ENCODE assay signal across 21 mouse cellular contexts in the genomic region with DNA sequence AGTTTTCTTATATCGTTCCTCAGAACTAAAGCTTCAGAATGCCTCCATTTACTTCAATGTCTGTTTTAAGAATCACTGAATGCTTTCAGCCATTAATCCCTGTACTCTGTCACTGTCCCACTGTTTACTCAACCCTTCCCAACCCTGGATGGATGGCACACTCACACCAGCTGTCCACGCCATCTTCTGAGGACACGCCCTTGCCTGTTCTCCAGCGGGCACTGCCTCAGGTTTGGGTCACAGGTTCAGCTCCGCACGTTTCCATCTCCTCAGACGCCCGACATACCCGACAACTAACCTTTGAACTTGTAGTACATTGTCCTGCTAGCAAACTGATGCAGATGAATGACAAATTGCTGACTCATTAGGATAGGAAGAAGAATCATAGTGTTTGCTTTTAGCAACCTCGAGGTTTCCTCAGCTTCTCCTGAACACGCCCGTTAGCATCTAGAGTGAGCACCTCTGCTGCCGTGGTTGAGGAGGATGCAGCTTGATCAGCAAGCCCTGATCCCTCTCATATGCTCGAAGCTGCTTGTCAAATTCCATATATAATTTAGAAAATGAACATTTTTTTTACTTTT.
DNase-seq lines count a peak whose midpoint lies in the region; ATAC-seq and TF ChIP-seq lines count a peak whose summit lies in the region.
"Had no signal": no experiment of that assay in that cellular context is flagged by ENCODE, and none has a peak within 500 bp of the region (broad histone marks: within the 10 kb centered on the region; RNA-seq: fewer than 3 reads in every experiment).

No protein-coding gene starts in this region.

- WGBS in kidney, adult 2 months, result 48% methylated on average over 14 of the region's 14 CpGs
- WGBS in small intestine, adult 2 months, result 33% methylated on average over 14 of the region's 14 CpGs
- 69% methylated on average over 14 of the region's 14 CpGs for WGBS in hindbrain, embryonic 12.5 days

- H3K9ac ChIP-seq in hindbrain, embryonic 12.5 days, result no peak overlapping the region
- H3K9ac ChIP-seq: embryonic facial prominence, embryonic 15.5 days; heart, embryonic 13.5 days; limb, embryonic 13.5 days; neural tube, embryonic 15.5 days had no signal

- TF ChIP-seq POLR2A in kidney, adult 2 months (IDR thresholded peaks at IDR 0.05; ENCODE audit: low read depth, low read length), result no peak
- TF ChIP-seq POLR2A in small intestine, adult 2 months (IDR thresholded peaks at IDR 0.05; ENCODE audit: low read depth, low read length), result no peak

- no peaks in the 10 kb centered on the region for H3K36me3 ChIP-seq in kidney, adult 2 months (ENCODE audit: control insufficient read depth, insufficient read depth, low read length)
- H3K36me3 ChIP-seq in small intestine, adult 2 months (ENCODE audit: control insufficient read depth, insufficient read depth, low read length), result no peaks in the 10 kb centered on the region
- no peaks in the 10 kb centered on the region for H3K36me3 ChIP-seq in hindbrain, embryonic 12.5 days
- H3K36me3 ChIP-seq: embryonic facial prominence, embryonic 15.5 days; heart, embryonic 13.5 days; limb, embryonic 13.5 days; midbrain, embryonic 10.5 days; neural tube, embryonic 15.5 days had no signal

- H3K4me2 ChIP-seq in hindbrain, embryonic 12.5 days (replicated peaks), result no peak overlapping the region
- H3K4me2 ChIP-seq: embryonic facial prominence, embryonic 15.5 days; heart, embryonic 13.5 days; limb, embryonic 13.5 days; neural tube, embryonic 15.5 days had no signal

- no peak overlapping the region for H3K27ac ChIP-seq in kidney, adult 2 months (ENCODE audit: insufficient read depth, low read depth, low read length)
- peak overlapping the region; percentile 51 for H3K27ac ChIP-seq in small intestine, adult 2 months (ENCODE audit: insufficient read depth, low read depth, low read length)
- H3K27ac ChIP-seq in hindbrain, embryonic 12.5 days, result no peak overlapping the region
- H3K27ac ChIP-seq: embryonic facial prominence, embryonic 15.5 days; forebrain, embryonic 10.5 days; limb, embryonic 13.5 days; midbrain, embryonic 10.5 days; neural tube, embryonic 15.5 days had no signal

- H3K9me3 ChIP-seq in hindbrain, embryonic 12.5 days (replicated peaks), result no peaks in the 10 kb centered on the region
- H3K9me3 ChIP-seq: embryonic facial prominence, embryonic 15.5 days; forebrain, embryonic 10.5 days; heart, embryonic 13.5 days; limb, embryonic 13.5 days; midbrain, embryonic 10.5 days; neural tube, embryonic 15.5 days had no signal

- peaks cover 5% of the 10 kb centered on the region; the same call in 1 of the 2 replicates for H3K4me1 ChIP-seq in kidney, adult 2 months (ENCODE audit: control insufficient read depth, insufficient read depth, low read length)
- peaks cover 4% of the 10 kb centered on the region; the same call in 1 of the 2 replicates for H3K4me1 ChIP-seq in small intestine, adult 2 months (ENCODE audit: control insufficient read depth, insufficient read depth, insufficient read length, low read length)
- H3K4me1 ChIP-seq in hindbrain, embryonic 12.5 days, result no peaks in the 10 kb centered on the region
- H3K4me1 ChIP-seq: embryonic facial prominence, embryonic 15.5 days; forebrain, embryonic 10.5 days had no signal

- ATAC-seq in hindbrain, embryonic 12.5 days (ENCODE audit: low FRiP score), result no peak
- ATAC-seq: hindbrain, embryonic 16.5 days had no signal

- no peak overlapping the region for H3K4me3 ChIP-seq in kidney, adult 2 months (ENCODE audit: insufficient read depth, low read depth, low read length)
- no peak overlapping the region for H3K4me3 ChIP-seq in small intestine, adult 2 months (ENCODE audit: low read depth, low read length)
- no peak overlapping the region for H3K4me3 ChIP-seq in hindbrain, embryonic 12.5 days
- H3K4me3 ChIP-seq: embryonic facial prominence, embryonic 15.5 days; forebrain, embryonic 10.5 days; heart, embryonic 13.5 days; limb, embryonic 13.5 days; midbrain, embryonic 10.5 days; neural tube, embryonic 15.5 days had no signal

- no peak for TF ChIP-seq CTCF in kidney, adult 2 months (conservative IDR thresholded peaks at IDR 0.05; ENCODE audit: insufficient read depth, insufficient read length, low read depth, low read length)
- no peak for TF ChIP-seq CTCF in small intestine, adult 2 months (IDR thresholded peaks at IDR 0.05; ENCODE audit: extremely low read depth, insufficient read length, insufficient replicate concordance, low read depth, low read length)

- peak; percentile 41 for DNase-seq in kidney, adult 2 months
- DNase-seq in kidney, postnatal 4 days, result no peak
- peak; percentile 52 for DNase-seq in 3T3-L1 (ENCODE audit: low read depth, low spot score)
- peak; percentile 27 for DNase-seq in embryo, embryonic 10.5 days (ENCODE audit: low spot score)
- DNase-seq in spleen, postnatal 4 days (ENCODE audit: low spot score in 2 of 2), result no peak
- DNase-seq in gastrocnemius, postnatal 4 days (ENCODE audit: low spot score in 2 of 2), result no peak
- DNase-seq: adrenal gland, postnatal 10 days; cerebellum, adult 2 months; gastrocnemius, postnatal 14 days; heart, postnatal 36 days; lung, postnatal 36 days; thymus, adult 2 months had no signal

- H3K27me3 ChIP-seq in kidney, adult 2 months (replicated peaks; ENCODE audit: control insufficient read depth, insufficient read depth, low read length), result no peaks in the 10 kb centered on the region
- H3K27me3 ChIP-seq in small intestine, adult 2 months (ENCODE audit: control insufficient read depth, insufficient read depth, low read length), result no peaks in the 10 kb centered on the region
- H3K27me3 ChIP-seq in hindbrain, embryonic 12.5 days, result no peaks in the 10 kb centered on the region
- H3K27me3 ChIP-seq: embryonic facial prominence, embryonic 15.5 days; heart, embryonic 13.5 days; limb, embryonic 13.5 days; neural tube, embryonic 15.5 days had no signal

Comparison
In these comparisons a context has a peak if more than half of its experiments do, and no peak if none do; other contexts are left out.
1. DNase-seq: peak in kidney, adult 2 months (single experiment), 3T3-L1 (single experiment) and embryo, embryonic 10.5 days (single experiment); none in kidney, postnatal 4 days (0 of 2), spleen, postnatal 4 days (0 of 2) and gastrocnemius, postnatal 4 days (0 of 2).